Mouse (Mus musculus): ENCODE results near the gene Slc22a3.

GRCm38 (mm10) chr17:12489888-12490287, 17.6 kb downstream of the Slc22a3 start:
- no peak for TF ChIP-seq USF1 (IDR thresholded peaks at IDR 0.05; ENCODE audit: low read depth, low read length)
- no peak for TF ChIP-seq MYB (IDR thresholded peaks at IDR 0.05; ENCODE audit: low read depth, low read length)
- no peak for TF ChIP-seq GATA1 (IDR thresholded peaks at IDR 0.05; ENCODE audit: low read depth, low read length)
- TF ChIP-seq CHD1 (IDR thresholded peaks at IDR 0.05; ENCODE audit: low read depth, low read length): no peak
- no peak for TF ChIP-seq TBP (IDR thresholded peaks at IDR 0.05; ENCODE audit: low read depth, low read length)
- no peak for TF ChIP-seq ZNF384 (IDR thresholded peaks at IDR 0.05; ENCODE audit: low read depth, low read length)
- no peak; a peak in 1 of 4 replicates for TF ChIP-seq POLR2A (IDR thresholded peaks at IDR 0.05; ENCODE audit: control insufficient read depth in 1 of 2, insufficient read depth in 1 of 2, low read depth in 1 of 2, low read length in 2 of 2, poor library complexity in 1 of 2)
- no peak for TF ChIP-seq RCOR1 (IDR thresholded peaks at IDR 0.05; ENCODE audit: low read depth, low read length)
- no peak for TF ChIP-seq MXI1 (IDR thresholded peaks at IDR 0.05; ENCODE audit: low read depth, low read length)
- no peak for TF ChIP-seq RAD21 (IDR thresholded peaks at IDR 0.05; ENCODE audit: low read depth, low read length)
- TF ChIP-seq NELFE (IDR thresholded peaks at IDR 0.05; ENCODE audit: low read depth, low read length): no peak
